Mouse (Mus musculus): ENCODE measurements around the gene Sema3f.

- TF ChIP-seq CTCF (IDR thresholded peaks at IDR 0.05; ENCODE audit: insufficient read depth, low read depth, low read length) (no peak), POLR2A (IDR thresholded peaks at IDR 0.05; ENCODE audit: insufficient read depth, low read depth, low read length) (no peak)
Observed at GRCm38 (mm10) chr9:107646975-107647374, 63.3 kb downstream of the Sema3f start.
